Mouse (Mus musculus) C2C12 (cell line): ENCODE results near the gene Lsm8. TPM values are rescaled to one million over a fixed set of nuclear protein-coding genes. Genes with fewer than 3 reads are reported as not detected.
"Not testable (repeated sequence)": the region's sequence is repeated elsewhere in the genome, so short reads cannot be mapped to it uniquely, and the experiment has no call there.

Source experiments
- H3K27me3 ChIP-seq: one replicate; pipeline ENCODE4 v1.6.1; 2011; ENCODE audit not compliant: control insufficient read depth, insufficient read depth, insufficient read length
- H3K36me3 ChIP-seq: one replicate; pipeline ENCODE4 v1.6.1; 2011; ENCODE audit not compliant: control insufficient read depth, insufficient read depth
- H3K4me3 ChIP-seq: one replicate; pipeline ENCODE4 v1.5.1; 2011; ENCODE audit warnings: mild to moderate bottlenecking, control low read depth; ENCODE audit not compliant: poor library complexity, insufficient read depth, severe bottlenecking
- H3K79me2 ChIP-seq: one replicate; pipeline ENCODE4 v1.6.1; 2011; ENCODE audit not compliant: control insufficient read depth, insufficient read depth
- H3K79me3 ChIP-seq: one replicate; pipeline ENCODE4 v1.6.1; 2011; ENCODE audit warnings: low read depth, control low read depth
- H3ac ChIP-seq: one replicate; pipeline ENCODE3; 2011; ENCODE audit warnings: low read depth; ENCODE audit not compliant: control insufficient read depth, insufficient read length
- CEBPB ChIP-seq: IDR thresholded peaks from one replicate; pipeline ENCODE4 v1.6.1; 2011; ENCODE audit warnings: low read depth, mild to moderate bottlenecking, control low read depth, moderate library complexity
- CTCF ChIP-seq: IDR thresholded peaks from one replicate; pipeline ENCODE4 v1.5.1; 2011; ENCODE audit not compliant: control insufficient read depth, insufficient read depth, insufficient read length
- FOSL1 ChIP-seq: IDR thresholded peaks from one replicate; pipeline ENCODE4 v1.8.0; 2011; ENCODE audit warnings: mild to moderate bottlenecking, low read length; ENCODE audit not compliant: poor library complexity, insufficient read depth, severe bottlenecking
- MAX ChIP-seq: IDR thresholded peaks from one replicate; pipeline ENCODE4 v1.6.1; 2011; ENCODE audit warnings: mild to moderate bottlenecking, control low read depth
- MYOD1 ChIP-seq: IDR thresholded peaks from one replicate; pipeline ENCODE4 v1.6.1; 2011; ENCODE audit warnings: low read depth; ENCODE audit not compliant: control insufficient read depth, insufficient read length
- MYOG ChIP-seq: IDR thresholded peaks from one replicate; pipeline ENCODE4 v1.6.1; 2011; ENCODE audit not compliant: control insufficient read depth, insufficient read length; ENCODE audit errors: extremely low read depth
- USF1 ChIP-seq: IDR thresholded peaks from one replicate; pipeline ENCODE4 v1.6.1; 2011; ENCODE audit warnings: low read depth, mild to moderate bottlenecking, control low read depth, moderate library complexity
- polyA plus RNA-seq: library from polyadenylated mRNA; unstranded; fragments of >200 nt; fragmentation: generic; extraction: Trizol; gene quantifications from one replicate; pipeline ENCODE4 v1.2.1, GENCODE M21; 2012; ENCODE audit warnings: missing spikeins

The Lsm8 gene
- polyA plus RNA-seq, 1 experiment: 87.2 TPM

DNA sequence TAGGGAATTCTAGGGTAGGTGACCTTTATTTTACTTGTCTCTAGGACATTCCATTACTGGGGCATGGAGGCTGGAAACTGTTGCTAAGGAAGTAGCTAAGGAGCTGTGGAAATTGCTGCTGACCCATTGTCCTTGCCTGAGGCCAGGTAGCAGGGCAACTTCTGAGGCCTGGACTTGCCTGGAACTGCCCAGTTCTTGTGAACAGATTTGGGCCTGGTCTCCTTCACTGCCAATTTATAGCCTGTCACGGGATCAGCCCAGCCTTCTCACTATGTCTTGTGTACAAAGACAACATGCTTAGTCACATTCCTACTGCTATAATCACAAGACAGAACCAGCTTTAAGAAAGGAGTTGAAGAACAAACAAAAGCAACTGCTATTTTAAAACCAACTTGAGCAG is 25.6 kb upstream of the Lsm8 start:
- no peak for TF ChIP-seq CTCF
- TF ChIP-seq MYOG: no peak
- no peak for TF ChIP-seq CEBPB
- TF ChIP-seq MAX: no peak
- TF ChIP-seq FOSL1: no peak
- TF ChIP-seq USF1: no peak
- no peak for TF ChIP-seq MYOD1
- Histone ChIP-seq H3K79me2 (no peaks in the 10 kb centered on the region), H3K79me3 (no peaks in the 10 kb centered on the region), H3K4me3 (no peak overlapping the region), H3K36me3 (no peaks in the 10 kb centered on the region), H3K27me3 (peaks cover 3% of the 10 kb centered on the region), H3ac (no peak overlapping the region)

DNA sequence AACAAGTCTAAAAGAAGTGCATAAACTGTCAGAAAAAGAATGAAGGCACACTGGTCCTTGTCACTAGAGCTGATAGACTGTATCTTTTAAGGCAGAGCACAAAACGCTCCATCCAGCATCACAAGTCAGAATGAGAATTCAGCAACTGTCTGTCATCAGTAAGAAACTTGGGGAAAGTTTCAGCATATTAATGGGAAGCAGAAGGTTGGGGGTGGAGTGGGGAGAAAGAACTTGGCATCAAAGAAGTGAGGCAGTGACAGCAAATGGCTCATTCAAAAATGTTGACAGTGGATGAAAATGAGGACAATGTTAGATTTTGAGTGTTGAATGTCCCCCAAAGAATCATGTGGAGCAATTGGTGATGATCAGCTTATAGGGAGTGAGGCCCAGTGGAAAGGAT is 15.4 kb upstream of the Lsm8 start:
- Histone ChIP-seq H3K36me3 (no peaks in the 10 kb centered on the region), H3K4me3 (no peak overlapping the region), H3K79me3 (no peaks in the 10 kb centered on the region), H3K27me3 (no peaks in the 10 kb centered on the region), H3K79me2 (no peaks in the 10 kb centered on the region), H3ac (no peak overlapping the region)
- TF ChIP-seq USF1 (no peak), MAX (no peak), MYOG (no peak), CEBPB (no peak), FOSL1 (no peak), MYOD1 (no peak), CTCF (no peak)

DNA sequence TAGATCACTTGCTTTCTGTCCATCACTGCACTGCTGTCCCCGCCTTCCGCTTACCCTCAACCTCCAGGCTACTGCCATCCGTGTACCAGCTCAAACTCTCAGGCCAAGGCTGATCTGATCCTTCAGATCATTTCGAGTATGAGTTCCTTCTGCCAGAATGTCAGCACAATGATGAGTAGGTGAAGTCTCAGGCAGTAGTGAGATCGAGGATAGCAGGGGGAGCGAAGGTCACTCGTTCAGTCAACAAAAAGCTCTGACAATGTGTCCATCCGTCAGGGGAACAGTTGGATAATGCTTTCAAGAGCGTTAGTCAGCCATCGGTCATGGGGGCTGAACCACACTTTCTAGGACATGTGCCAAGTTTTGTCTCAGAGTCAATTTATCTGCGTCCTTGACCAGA is 3.9 kb upstream of the Lsm8 start:
- peaks cover 10% of the 10 kb centered on the region for H3K79me2 ChIP-seq
- H3K36me3 ChIP-seq, H3ac ChIP-seq, H3K79me3 ChIP-seq, H3K27me3 ChIP-seq, H3K4me3 ChIP-seq: not testable (repeated sequence)

- H3K27me3 ChIP-seq, H3ac ChIP-seq, H3K4me3 ChIP-seq, H3K36me3 ChIP-seq: not testable (repeated sequence)
- peaks cover 18% of the 10 kb centered on the region for H3K79me3 ChIP-seq
- peaks cover 21% of the 10 kb centered on the region for H3K79me2 ChIP-seq
These were observed 2.8 kb upstream of the Lsm8 start for GRCm38 (mm10) chr6:18845571-18845970.

GRCm38 (mm10) chr6:18848702-18849061 is 303 bp downstream of the Lsm8 start:
- Histone ChIP-seq H3ac (peak overlapping the region; percentile 90), H3K4me3 (peak overlapping the region; percentile 81), H3K27me3 (no peaks in the 10 kb centered on the region), H3K79me3 (peaks cover 33% of the 10 kb centered on the region), H3K36me3 (peaks cover 37% of the 10 kb centered on the region), H3K79me2 (peaks cover 42% of the 10 kb centered on the region)
- TF ChIP-seq MAX: peak; percentile 3
- TF ChIP-seq CEBPB: no peak

- Histone ChIP-seq H3K79me2 (peaks cover 24% of the 10 kb centered on the region), H3K27me3 (no peaks in the 10 kb centered on the region), H3K4me3 (no peak overlapping the region), H3K79me3 (peaks cover 17% of the 10 kb centered on the region), H3ac (no peak overlapping the region), H3K36me3 (peaks cover 62% of the 10 kb centered on the region)
- TF ChIP-seq CEBPB: no peak
- no peak for TF ChIP-seq FOSL1
- TF ChIP-seq MAX: no peak
- TF ChIP-seq CTCF: no peak
- TF ChIP-seq USF1: no peak
- no peak for TF ChIP-seq MYOG
- TF ChIP-seq MYOD1: no peak
These were observed 6.9 kb downstream of the Lsm8 start for GRCm38 (mm10) chr6:18855323-18855722.

- peaks cover 11% of the 10 kb centered on the region for H3K79me2 ChIP-seq
- H3K27me3 ChIP-seq: no peaks in the 10 kb centered on the region
- H3K4me3 ChIP-seq: no peak overlapping the region
- H3K79me3 ChIP-seq: peaks cover 6% of the 10 kb centered on the region
- TF ChIP-seq CEBPB: no peak
- no peak for TF ChIP-seq USF1
- no peak for TF ChIP-seq CTCF
- TF ChIP-seq MYOG: no peak
- TF ChIP-seq MYOD1: no peak
- no peak for TF ChIP-seq MAX
- no peak for TF ChIP-seq FOSL1
- no peak overlapping the region for H3ac ChIP-seq
- H3K36me3 ChIP-seq: peaks cover 50% of the 10 kb centered on the region
These were observed 8.2 kb downstream of the Lsm8 start for GRCm38 (mm10) chr6:18856487-18857078.
